Mouse (Mus musculus): ENCODE data around the gene Exosc5. TPM values are rescaled to one million over a fixed set of nuclear protein-coding genes. Genes with fewer than 3 reads are reported as not detected.

Exosc5 gene
- polyA plus RNA-seq, 1 experiment from 2014 or later = 73.1 TPM

GRCm38 (mm10) chr7:25714581-25714980, 55.6 kb downstream of the Exosc5 start:
- H3K27me3 ChIP-seq = no peaks in the 10 kb centered on the region
- no peak overlapping the region for H3K9ac ChIP-seq
- no peak overlapping the region for H3K27ac ChIP-seq
- no peak overlapping the region for H3K4me3 ChIP-seq
- H3K4me2 ChIP-seq (replicated peaks) = no peak overlapping the region
- peaks cover 43% of the 10 kb centered on the region for H3K36me3 ChIP-seq
- WGBS = 90% methylated on average over 8 of the region's 8 CpGs
- H3K4me1 ChIP-seq = peaks cover 48% of the 10 kb centered on the region
- no peak for ATAC-seq (ENCODE audit: low FRiP score, low read depth)
- no peaks in the 10 kb centered on the region for H3K9me3 ChIP-seq

GRCm38 (mm10) chr7:25715731-25716271, 56.8 kb downstream of the Exosc5 start:
- ATAC-seq (ENCODE audit: low FRiP score, low read depth) = no peak
- Histone ChIP-seq H3K4me2 (replicated peaks) (no peak overlapping the region), H3K27ac (no peak overlapping the region), H3K4me3 (no peak overlapping the region), H3K4me1 (peaks cover 37% of the 10 kb centered on the region), H3K9me3 (no peaks in the 10 kb centered on the region), H3K27me3 (no peaks in the 10 kb centered on the region), H3K36me3 (peaks cover 50% of the 10 kb centered on the region), H3K9ac (no peak overlapping the region)
- 93% methylated on average over 22 of the region's 22 CpGs for WGBS

- Histone ChIP-seq H3K4me3 (peak overlapping the region; percentile 66), H3K36me3 (peaks cover 59% of the 10 kb centered on the region), H3K27ac (no peak overlapping the region), H3K9ac (peak overlapping the region; percentile 74), H3K9me3 (no peaks in the 10 kb centered on the region), H3K4me2 (replicated peaks) (peak overlapping the region; percentile 90), H3K4me1 (peaks cover 20% of the 10 kb centered on the region), H3K27me3 (no peaks in the 10 kb centered on the region)
- no peak for ATAC-seq (ENCODE audit: low FRiP score, low read depth)
- WGBS = 91% methylated on average over 3 of the region's 3 CpGs
Observed at GRCm38 (mm10) chr7:25717478-25717877, 58.5 kb downstream of the Exosc5 start.

GRCm38 (mm10) chr7:25718788-25719417, 59.9 kb downstream of the Exosc5 start, which contains the start of gene Ccdc97:
TSS of gene Ccdc97 (minus strand) at chr7:25719088.
- Histone ChIP-seq H3K27ac (peak within 1 kb of the TSS; percentile 69; the same call in 1 of the 2 replicates), H3K36me3 (peaks cover 59% of the 10 kb centered on the region), H3K9ac (peak within 1 kb of the TSS; percentile 74), H3K4me1 (peaks cover 18% of the 10 kb centered on the region), H3K4me2 (replicated peaks) (peak within 1 kb of the TSS; percentile 90), H3K4me3 (peak within 1 kb of the TSS; percentile 66), H3K9me3 (no peaks in the 10 kb centered on the region), H3K27me3 (no peaks in the 10 kb centered on the region)
- peak; percentile 82 for ATAC-seq (ENCODE audit: low FRiP score, low read depth)
- 4% methylated on average over 32 of the region's 32 CpGs for WGBS

GRCm38 (mm10) chr7:25719761-25720610, 61.0 kb downstream of the Exosc5 start:
- Histone ChIP-seq H3K9me3 (no peaks in the 10 kb centered on the region), H3K27ac (peak overlapping the region; percentile 49; the same call in 1 of the 2 replicates), H3K36me3 (peaks cover 59% of the 10 kb centered on the region), H3K27me3 (no peaks in the 10 kb centered on the region), H3K4me3 (peak overlapping the region; percentile 66; the same call in 1 of the 2 replicates), H3K4me1 (peaks cover 18% of the 10 kb centered on the region), H3K9ac (no peak overlapping the region), H3K4me2 (replicated peaks) (peak overlapping the region; percentile 90)
- 0 out of 2 replicates have a peak, but pooled peaks have one; percentile 39 for ATAC-seq (ENCODE audit: low FRiP score, low read depth)
- 61% methylated on average over 10 of the region's 10 CpGs for WGBS

- no peak overlapping the region for H3K9ac ChIP-seq
- WGBS = 90% methylated on average over 5 of the region's 5 CpGs
- H3K4me3 ChIP-seq = no peak overlapping the region
- H3K4me2 ChIP-seq (replicated peaks) = no peak overlapping the region
- peaks cover 59% of the 10 kb centered on the region for H3K36me3 ChIP-seq
- no peak overlapping the region for H3K27ac ChIP-seq
- no peaks in the 10 kb centered on the region for H3K27me3 ChIP-seq
- no peak for ATAC-seq (ENCODE audit: low FRiP score, low read depth)
- no peaks in the 10 kb centered on the region for H3K9me3 ChIP-seq
- H3K4me1 ChIP-seq = peaks cover 18% of the 10 kb centered on the region
Observed at GRCm38 (mm10) chr7:25720760-25721159, 61.8 kb downstream of the Exosc5 start.

Other genes starting within 250 kb of the Exosc5 start
- 0.61 and 0.73 TPM in 2 replicates for gene Cxcl17, start 246.3 kb upstream of the Exosc5 start, polyA plus RNA-seq (2015; fragmentation: Nextera tagmentation; extraction: Ambion mirVana)
- gene Ceacam1, start 181.6 kb upstream of the Exosc5 start, polyA plus RNA-seq (2015; fragmentation: Nextera tagmentation; extraction: Ambion mirVana) = 0.54 and 0.74 TPM in 2 replicates
- 0.06 TPM in 1 of 2 replicates, not detected in the other for gene Ceacam2, start 119.3 kb upstream of the Exosc5 start, polyA plus RNA-seq (2015; fragmentation: Nextera tagmentation; extraction: Ambion mirVana)
- gene Erich4, start 43.3 kb upstream of the Exosc5 start, polyA plus RNA-seq (2015; fragmentation: Nextera tagmentation; extraction: Ambion mirVana) = not detected in 2 replicates
- 37.3 and 39.6 TPM in 2 replicates for gene Dmac2, start 39.8 kb upstream of the Exosc5 start, polyA plus RNA-seq (2015; fragmentation: Nextera tagmentation; extraction: Ambion mirVana)
- gene B3gnt8, start 32.5 kb upstream of the Exosc5 start, polyA plus RNA-seq (2015; fragmentation: Nextera tagmentation; extraction: Ambion mirVana) = 4.3 and 5.1 TPM in 2 replicates
- gene Bckdha, start 183 bp upstream of the Exosc5 start, polyA plus RNA-seq (2015; fragmentation: Nextera tagmentation; extraction: Ambion mirVana) = 61.6 and 65.0 TPM in 2 replicates
- gene Tmem91, start 16.0 kb downstream of the Exosc5 start, polyA plus RNA-seq (2015; fragmentation: Nextera tagmentation; extraction: Ambion mirVana) = 3.7 and 4.9 TPM in 2 replicates
- gene B9d2, start 21.6 kb downstream of the Exosc5 start, polyA plus RNA-seq (2015; fragmentation: Nextera tagmentation; extraction: Ambion mirVana) = 25.8 and 29.0 TPM in 2 replicates
- 1.7 and 2.4 TPM in 2 replicates for gene Tgfb1, start 27.8 kb downstream of the Exosc5 start, polyA plus RNA-seq (2015; fragmentation: Nextera tagmentation; extraction: Ambion mirVana)
- 22.0 and 24.6 TPM in 2 replicates for gene Ccdc97, start 59.9 kb downstream of the Exosc5 start, polyA plus RNA-seq (2015; fragmentation: Nextera tagmentation; extraction: Ambion mirVana)
- 62.6 and 63.5 TPM in 2 replicates for gene Hnrnpul1, start 95.6 kb downstream of the Exosc5 start, polyA plus RNA-seq (2015; fragmentation: Nextera tagmentation; extraction: Ambion mirVana)
- gene Axl, start 129.5 kb downstream of the Exosc5 start, polyA plus RNA-seq (2015; fragmentation: Nextera tagmentation; extraction: Ambion mirVana) = 84.1 and 103 TPM in 2 replicates
- gene Cyp2s1, start 157.7 kb downstream of the Exosc5 start, polyA plus RNA-seq (2015; fragmentation: Nextera tagmentation; extraction: Ambion mirVana) = 1.8 and 2.2 TPM in 2 replicates
- gene Cyp2b10, start 238.5 kb downstream of the Exosc5 start, polyA plus RNA-seq (2015; fragmentation: Nextera tagmentation; extraction: Ambion mirVana) = not detected in 2 replicates